Mouse (Mus musculus): ENCODE data around the gene Lpin3. TPM values are rescaled to one million over a fixed set of nuclear protein-coding genes. Genes with fewer than 3 reads are reported as not detected.

Gene Lpin3
- total and polyA plus RNA-seq, 3 experiments, result 1.1 TPM; not detected in 2

GRCm38 (mm10) chr2:160876115-160876514 is 4.4 kb upstream of the Lpin3 start:
- Histone ChIP-seq H3K36me3 (replicated peaks in 1 of 2; ENCODE audit: control insufficient read depth in 1 of 2, insufficient read depth in 1 of 2, low read length in 1 of 2) (no peaks in the 10 kb centered on the region), H3K4me3 (replicated peaks in 1 of 3; ENCODE audit: low read depth in 2 of 3, low read length in 2 of 3, poor library complexity in 1 of 3) (no peak overlapping the region), H3K27me3 (replicated peaks) (no peaks in the 10 kb centered on the region), H3K4me2 (ENCODE audit: insufficient read depth, low read depth, poor library complexity, severe bottlenecking) (no peak overlapping the region), H3K4me1 (ENCODE audit: control insufficient read depth in 1 of 2, insufficient read depth in 2 of 2) (peaks cover 2 to 9% of the 10 kb centered on the region in 2 experiments; a peak in 2 of 4 replicates), H3K9ac (ENCODE audit: insufficient read depth, low read depth) (no peak overlapping the region), H3K79me2 (replicated peaks; ENCODE audit: control insufficient read depth, extremely low read depth, insufficient read depth, poor library complexity, severe bottlenecking) (peaks cover 1% of the 10 kb centered on the region; the same call in 1 of the 2 replicates), H3K27ac (ENCODE audit: insufficient read depth, low read depth) (no peak overlapping the region), H3K9me3 (replicated peaks; ENCODE audit: low read length) (peaks cover 5% of the 10 kb centered on the region)
- TF ChIP-seq MYC (IDR thresholded peaks at IDR 0.05; ENCODE audit: low read depth, low read length) (no peak), SMC3 (IDR thresholded peaks at IDR 0.05; ENCODE audit: low read depth, low read length) (peak; percentile 11; the same call in 1 of the 2 replicates), RAD21 (IDR thresholded peaks at IDR 0.05; ENCODE audit: low read depth, low read length) (peak; percentile 42), CTCF (conservative IDR thresholded peaks at IDR 0.05 in 1 of 2, IDR thresholded peaks at IDR 0.05 in 1 of 2; ENCODE audit: low read depth in 2 of 2, low read length in 2 of 2) (peak; percentile 48 to 49), HCFC1 (IDR thresholded peaks at IDR 0.05; ENCODE audit: low read depth, low read length) (no peak), UBTF (IDR thresholded peaks at IDR 0.05; ENCODE audit: low read depth, low read length) (no peak), MAX (IDR thresholded peaks at IDR 0.05; ENCODE audit: low read length) (no peak), NELFE (IDR thresholded peaks at IDR 0.05; ENCODE audit: low read depth, low read length) (no peak)
- in situ Hi-C loops (cut with MboI; ENCODE audit: low pct_ligation_motif_present, low pct_unique_long_range_greater_than_20kb, low sequenced_read_pairs), result no loop called here
- peak; percentile 29 for DNase-seq (ENCODE audit: extremely low read depth)
- dilution Hi-C loops (cut with MboI; ENCODE audit: extremely low pct_ligation_motif_present, extremely low pct_unique_long_range_greater_than_20kb, low sequenced_read_pairs), result no loop called here

GRCm38 (mm10) chr2:160881462-160882101 is 1.1 kb downstream of the Lpin3 start:
- TF ChIP-seq HCFC1 (IDR thresholded peaks at IDR 0.05; ENCODE audit: low read depth, low read length) (no peak), CTCF (conservative IDR thresholded peaks at IDR 0.05 in 1 of 2, IDR thresholded peaks at IDR 0.05 in 1 of 2; ENCODE audit: low read depth in 2 of 2, low read length in 2 of 2) (no peak), RCOR1 (conservative IDR thresholded peaks at IDR 0.05; ENCODE audit: low read depth, low read length) (no peak), NELFE (IDR thresholded peaks at IDR 0.05; ENCODE audit: low read depth, low read length) (no peak), MEF2A (IDR thresholded peaks at IDR 0.05; ENCODE audit: borderline replicate concordance, low read depth, low read length) (no peak), EP300 (IDR thresholded peaks at IDR 0.05; ENCODE audit: low read length) (no peak), KAT2A (IDR thresholded peaks at IDR 0.05; ENCODE audit: insufficient replicate concordance, low read length) (no peak), MAX (IDR thresholded peaks at IDR 0.05; ENCODE audit: low read length) (no peak), UBTF (IDR thresholded peaks at IDR 0.05; ENCODE audit: low read depth, low read length) (no peak), PAX5 (IDR thresholded peaks at IDR 0.05; ENCODE audit: low read length) (no peak), ZNF384 (IDR thresholded peaks at IDR 0.05; ENCODE audit: low read depth, low read length) (no peak), POLR2AphosphoS2 (IDR thresholded peaks at IDR 0.05; ENCODE audit: low read depth, low read length) (no peak)
- H3K4me3 ChIP-seq (replicated peaks in 1 of 3; ENCODE audit: low read depth in 2 of 3, low read length in 2 of 3, poor library complexity in 1 of 3), result no peak overlapping the region
- H3K27me3 ChIP-seq (replicated peaks), result no peaks in the 10 kb centered on the region
- in situ Hi-C loops (cut with MboI; ENCODE audit: low pct_ligation_motif_present, low pct_unique_long_range_greater_than_20kb, low sequenced_read_pairs) (loop anchor here (5.0 to 10.0 kb wide), 2 partner anchors 167 to 279 kb away; no protein-coding TSS in a partner anchor), dilution Hi-C loops (cut with MboI; ENCODE audit: extremely low pct_ligation_motif_present, extremely low pct_unique_long_range_greater_than_20kb, low sequenced_read_pairs) (no loop called here)
- no peaks in the 10 kb centered on the region for H3K36me3 ChIP-seq (replicated peaks in 1 of 2; ENCODE audit: control insufficient read depth in 1 of 2, insufficient read depth in 1 of 2, low read length in 1 of 2)
- H3K9me3 ChIP-seq (replicated peaks; ENCODE audit: low read length), result no peaks in the 10 kb centered on the region
- no peaks in the 10 kb centered on the region for H3K79me2 ChIP-seq (replicated peaks; ENCODE audit: control insufficient read depth, extremely low read depth, insufficient read depth, poor library complexity, severe bottlenecking)
- no peak overlapping the region for H3K27ac ChIP-seq (ENCODE audit: insufficient read depth, low read depth)
- peaks cover 0 to 8% of the 10 kb centered on the region in 2 experiments; a peak in 2 of 4 replicates for H3K4me1 ChIP-seq (ENCODE audit: control insufficient read depth in 1 of 2, insufficient read depth in 2 of 2)
- no peak overlapping the region for H3K4me2 ChIP-seq (ENCODE audit: insufficient read depth, low read depth, poor library complexity, severe bottlenecking)
- DNase-seq (ENCODE audit: extremely low read depth), result no peak
- no peak overlapping the region for H3K9ac ChIP-seq (ENCODE audit: insufficient read depth, low read depth)

Measured in CH12.LX (cell line).